Mouse (Mus musculus): Measurements from ENCODE around the gene Zfhx3. TPM values are rescaled to one million over a fixed set of nuclear protein-coding genes. Genes with fewer than 3 reads are reported as not detected.

Gene Zfhx3
- polyA plus RNA-seq, 1 experiment from 2014 or later, result 44.7 TPM

GRCm38 (mm10) chr8:108301654-108302053 is 359.2 kb downstream of the Zfhx3 start:
- Histone ChIP-seq H3K9me3 (replicated peaks; ENCODE audit: control insufficient read depth, low read length, poor library complexity, severe bottlenecking) (no peaks in the 10 kb centered on the region), H3K4me3 (ENCODE audit: low read depth, low read length) (no peak overlapping the region), H3K4me1 (ENCODE audit: control insufficient read depth, insufficient read depth, low read length) (peaks cover 3% of the 10 kb centered on the region; the same call in 1 of the 2 replicates), H3K36me3 (ENCODE audit: control insufficient read depth, insufficient read depth, low read length) (no peaks in the 10 kb centered on the region), H3K27me3 (ENCODE audit: control insufficient read depth, insufficient read depth, low read depth, low read length) (no peaks in the 10 kb centered on the region), H3K27ac (ENCODE audit: low read length) (no peak overlapping the region), H3K9ac (ENCODE audit: low read depth, low read length) (no peak overlapping the region), H3K4me2 (ENCODE audit: low read length) (no peak overlapping the region)
- 66% methylated on average over 12 of the region's 12 CpGs for WGBS
- ATAC-seq, result no peak

- Histone ChIP-seq H3K27ac (ENCODE audit: low read length) (no peak overlapping the region), H3K9ac (ENCODE audit: low read depth, low read length) (no peak overlapping the region), H3K36me3 (ENCODE audit: control insufficient read depth, insufficient read depth, low read length) (no peaks in the 10 kb centered on the region), H3K27me3 (ENCODE audit: control insufficient read depth, insufficient read depth, low read depth, low read length) (no peaks in the 10 kb centered on the region), H3K4me2 (ENCODE audit: low read length) (no peak overlapping the region), H3K4me1 (ENCODE audit: control insufficient read depth, insufficient read depth, low read length) (peaks cover 3% of the 10 kb centered on the region; the same call in 1 of the 2 replicates), H3K9me3 (replicated peaks; ENCODE audit: control insufficient read depth, low read length, poor library complexity, severe bottlenecking) (no peaks in the 10 kb centered on the region), H3K4me3 (ENCODE audit: low read depth, low read length) (no peak overlapping the region)
- 76% methylated on average over 3 of the region's 3 CpGs for WGBS
- ATAC-seq, result no peak
Observed at GRCm38 (mm10) chr8:108305368-108305767, 362.9 kb downstream of the Zfhx3 start.

GRCm38 (mm10) chr8:108309525-108310246 is 367.2 kb downstream of the Zfhx3 start:
- H3K27ac ChIP-seq (ENCODE audit: low read length), result no peak overlapping the region
- no peaks in the 10 kb centered on the region for H3K36me3 ChIP-seq (ENCODE audit: control insufficient read depth, insufficient read depth, low read length)
- ATAC-seq, result no peak
- no peak overlapping the region for H3K9ac ChIP-seq (ENCODE audit: low read depth, low read length)
- H3K4me3 ChIP-seq (ENCODE audit: low read depth, low read length), result no peak overlapping the region
- no peaks in the 10 kb centered on the region for H3K9me3 ChIP-seq (replicated peaks; ENCODE audit: control insufficient read depth, low read length, poor library complexity, severe bottlenecking)
- H3K4me1 ChIP-seq (ENCODE audit: control insufficient read depth, insufficient read depth, low read length), result peaks cover 1% of the 10 kb centered on the region; the same call in 1 of the 2 replicates
- no peak overlapping the region for H3K4me2 ChIP-seq (ENCODE audit: low read length)
- WGBS, result 87% methylated on average over 14 of the region's 14 CpGs
- H3K27me3 ChIP-seq (ENCODE audit: control insufficient read depth, insufficient read depth, low read depth, low read length), result no peaks in the 10 kb centered on the region

- WGBS, result 13% methylated on average over 8 of the region's 8 CpGs
- Histone ChIP-seq H3K27ac (ENCODE audit: low read length) (peak overlapping the region; percentile 47), H3K4me2 (ENCODE audit: low read length) (no peak overlapping the region), H3K36me3 (ENCODE audit: control insufficient read depth, insufficient read depth, low read length) (no peaks in the 10 kb centered on the region), H3K9me3 (replicated peaks; ENCODE audit: control insufficient read depth, low read length, poor library complexity, severe bottlenecking) (no peaks in the 10 kb centered on the region), H3K9ac (ENCODE audit: low read depth, low read length) (no peak overlapping the region), H3K27me3 (ENCODE audit: control insufficient read depth, insufficient read depth, low read depth, low read length) (no peaks in the 10 kb centered on the region), H3K4me1 (ENCODE audit: control insufficient read depth, insufficient read depth, low read length) (peaks cover 7% of the 10 kb centered on the region; the same call in 1 of the 2 replicates), H3K4me3 (ENCODE audit: low read depth, low read length) (no peak overlapping the region)
- ATAC-seq, result no peak
Observed at GRCm38 (mm10) chr8:108315046-108315445, 372.6 kb downstream of the Zfhx3 start.

DNA sequence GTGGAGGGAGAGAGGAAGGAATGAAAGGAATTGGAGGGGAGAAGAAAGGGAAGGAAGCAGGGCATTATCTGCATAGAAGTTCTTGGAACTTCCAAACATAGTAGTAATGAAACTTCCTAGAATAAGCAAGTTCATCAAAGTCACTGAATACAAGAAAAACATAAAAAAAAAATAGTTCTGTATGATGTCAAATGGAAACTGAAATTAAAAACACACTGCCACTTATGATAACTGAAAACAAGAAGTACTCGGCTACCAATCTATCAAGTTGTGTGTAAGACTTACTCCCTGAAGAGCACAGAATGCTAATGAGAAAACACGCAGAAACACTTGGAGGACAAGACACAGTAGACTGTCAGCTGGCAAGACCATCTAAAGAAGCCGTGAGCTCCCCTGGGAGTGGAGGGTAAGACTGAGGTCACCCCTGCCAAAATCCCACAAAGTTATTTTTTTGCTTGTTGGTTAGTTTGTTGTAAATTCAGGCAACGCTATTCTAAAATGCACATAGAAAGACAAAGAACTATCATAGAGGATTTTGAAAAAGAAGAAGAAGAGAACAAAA is 375.2 kb downstream of the Zfhx3 start:
- no peak overlapping the region for H3K27ac ChIP-seq (ENCODE audit: low read length)
- H3K9ac ChIP-seq (ENCODE audit: low read depth, low read length), result no peak overlapping the region
- 72% methylated on average over 4 of the region's 4 CpGs for WGBS
- no peak overlapping the region for H3K4me3 ChIP-seq (ENCODE audit: low read depth, low read length)
- no peak for ATAC-seq
- no peaks in the 10 kb centered on the region for H3K27me3 ChIP-seq (ENCODE audit: control insufficient read depth, insufficient read depth, low read depth, low read length)
- no peaks in the 10 kb centered on the region for H3K36me3 ChIP-seq (ENCODE audit: control insufficient read depth, insufficient read depth, low read length)
- H3K4me1 ChIP-seq (ENCODE audit: control insufficient read depth, insufficient read depth, low read length), result peaks cover 7% of the 10 kb centered on the region; the same call in 1 of the 2 replicates
- no peaks in the 10 kb centered on the region for H3K9me3 ChIP-seq (replicated peaks; ENCODE audit: control insufficient read depth, low read length, poor library complexity, severe bottlenecking)
- H3K4me2 ChIP-seq (ENCODE audit: low read length), result no peak overlapping the region

- H3K4me1 ChIP-seq (ENCODE audit: control insufficient read depth, insufficient read depth, low read length), result no peaks in the 10 kb centered on the region
- H3K27ac ChIP-seq (ENCODE audit: low read length), result no peak overlapping the region
- H3K4me3 ChIP-seq (ENCODE audit: low read depth, low read length), result no peak overlapping the region
- ATAC-seq, result no peak
- no peaks in the 10 kb centered on the region for H3K36me3 ChIP-seq (ENCODE audit: control insufficient read depth, insufficient read depth, low read length)
- no peaks in the 10 kb centered on the region for H3K9me3 ChIP-seq (replicated peaks; ENCODE audit: control insufficient read depth, low read length, poor library complexity, severe bottlenecking)
- H3K4me2 ChIP-seq (ENCODE audit: low read length), result no peak overlapping the region
- no peak overlapping the region for H3K9ac ChIP-seq (ENCODE audit: low read depth, low read length)
- H3K27me3 ChIP-seq (ENCODE audit: control insufficient read depth, insufficient read depth, low read depth, low read length), result no peaks in the 10 kb centered on the region
- WGBS, result 81% methylated on average over 2 of the region's 2 CpGs
Observed at GRCm38 (mm10) chr8:108327711-108328110, 385.3 kb downstream of the Zfhx3 start.

DNA sequence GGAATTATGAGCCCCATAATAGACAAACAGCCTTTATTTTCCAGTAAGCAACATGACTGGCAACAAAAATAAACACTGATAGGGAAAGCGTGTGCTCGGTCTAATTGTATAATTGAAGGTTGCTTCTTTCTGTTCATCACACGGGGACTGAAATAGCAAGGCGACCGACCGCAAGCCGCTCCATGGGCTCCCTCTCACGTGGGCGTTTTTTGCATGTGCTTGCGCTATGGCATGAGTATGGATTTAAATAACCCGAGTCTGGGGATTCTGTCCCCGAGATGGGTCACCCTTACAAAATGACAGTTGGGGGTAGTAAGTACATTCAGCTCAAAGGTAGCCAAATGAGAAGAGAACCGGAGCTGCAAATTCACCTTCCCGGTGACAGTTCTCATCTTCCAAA is 405.9 kb downstream of the Zfhx3 start:
- Histone ChIP-seq H3K4me2 (ENCODE audit: low read length) (no peak overlapping the region), H3K4me1 (ENCODE audit: control insufficient read depth, insufficient read depth, low read length) (no peaks in the 10 kb centered on the region), H3K36me3 (ENCODE audit: control insufficient read depth, insufficient read depth, low read length) (no peaks in the 10 kb centered on the region), H3K9me3 (replicated peaks; ENCODE audit: control insufficient read depth, low read length, poor library complexity, severe bottlenecking) (peaks cover 4% of the 10 kb centered on the region; the same call in 1 of the 2 replicates), H3K4me3 (ENCODE audit: low read depth, low read length) (no peak overlapping the region), H3K9ac (ENCODE audit: low read depth, low read length) (no peak overlapping the region), H3K27ac (ENCODE audit: low read length) (no peak overlapping the region), H3K27me3 (ENCODE audit: control insufficient read depth, insufficient read depth, low read depth, low read length) (no peaks in the 10 kb centered on the region)
- 87% methylated on average over 14 of the region's 14 CpGs for WGBS
- no peak for ATAC-seq

DNA sequence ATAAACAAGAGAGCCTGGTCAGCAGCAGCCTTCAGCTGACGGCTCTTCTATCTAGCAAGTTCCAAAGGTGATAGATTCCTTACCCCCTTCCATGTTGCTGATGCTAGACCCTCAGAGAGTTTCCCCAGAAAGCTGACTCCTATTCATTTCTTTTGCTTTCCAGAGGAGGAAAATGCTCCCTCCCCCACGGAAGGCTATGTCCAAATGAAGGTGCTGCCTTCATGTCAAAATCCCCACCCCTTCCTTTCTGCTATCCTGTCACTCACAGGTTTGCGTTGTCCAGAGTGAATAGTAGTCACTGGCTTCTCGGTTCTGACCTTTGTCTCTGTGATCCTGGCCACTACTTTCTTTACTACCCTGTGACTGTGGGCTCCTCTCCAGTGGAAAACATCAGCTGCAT is 406.3 kb downstream of the Zfhx3 start:
- 69% methylated on average over 4 of the region's 4 CpGs for WGBS
- no peaks in the 10 kb centered on the region for H3K36me3 ChIP-seq (ENCODE audit: control insufficient read depth, insufficient read depth, low read length)
- no peak overlapping the region for H3K9ac ChIP-seq (ENCODE audit: low read depth, low read length)
- no peak overlapping the region for H3K27ac ChIP-seq (ENCODE audit: low read length)
- H3K27me3 ChIP-seq (ENCODE audit: control insufficient read depth, insufficient read depth, low read depth, low read length), result no peaks in the 10 kb centered on the region
- no peak overlapping the region for H3K4me2 ChIP-seq (ENCODE audit: low read length)
- no peak for ATAC-seq
- H3K4me1 ChIP-seq (ENCODE audit: control insufficient read depth, insufficient read depth, low read length), result no peaks in the 10 kb centered on the region
- H3K4me3 ChIP-seq (ENCODE audit: low read depth, low read length), result no peak overlapping the region
- H3K9me3 ChIP-seq (replicated peaks; ENCODE audit: control insufficient read depth, low read length, poor library complexity, severe bottlenecking), result peaks cover 4% of the 10 kb centered on the region; the same call in 1 of the 2 replicates

DNA sequence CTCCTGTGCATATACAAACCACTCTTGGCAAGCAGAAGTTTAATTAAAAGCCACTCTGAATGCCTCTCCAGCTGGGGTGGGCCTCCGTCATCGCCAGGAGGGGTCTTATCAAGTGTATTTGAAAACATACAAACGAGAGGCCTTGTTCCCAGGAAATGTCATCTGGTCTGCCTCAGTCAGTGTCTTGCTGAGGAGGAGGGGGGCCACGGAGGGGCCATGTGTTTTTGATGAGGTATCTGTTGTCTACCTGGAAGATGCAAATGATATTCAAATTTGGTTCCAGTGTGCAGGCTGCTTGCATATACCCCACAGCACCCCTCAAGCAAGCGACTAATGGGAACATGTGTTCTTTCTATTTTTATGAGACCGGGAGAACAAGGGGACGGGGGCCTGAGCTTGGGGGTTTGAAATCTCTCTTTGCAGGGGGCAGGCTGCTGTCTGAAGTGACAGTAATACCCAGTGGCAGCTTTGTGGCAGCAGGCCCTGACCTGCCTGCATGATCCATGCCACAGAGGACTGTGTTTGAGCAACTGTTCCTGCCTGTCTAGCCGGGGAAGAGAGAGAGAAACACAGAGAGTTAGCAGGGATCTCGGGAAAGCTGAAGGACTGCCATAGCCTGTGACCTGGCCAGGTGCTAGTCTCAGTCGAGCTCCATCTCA is 412.8 kb downstream of the Zfhx3 start:
- Histone ChIP-seq H3K9me3 (replicated peaks; ENCODE audit: control insufficient read depth, low read length, poor library complexity, severe bottlenecking) (no peaks in the 10 kb centered on the region), H3K9ac (ENCODE audit: low read depth, low read length) (no peak overlapping the region), H3K36me3 (ENCODE audit: control insufficient read depth, insufficient read depth, low read length) (no peaks in the 10 kb centered on the region), H3K4me1 (ENCODE audit: control insufficient read depth, insufficient read depth, low read length) (peaks cover 7% of the 10 kb centered on the region), H3K27me3 (ENCODE audit: control insufficient read depth, insufficient read depth, low read depth, low read length) (no peaks in the 10 kb centered on the region), H3K4me2 (ENCODE audit: low read length) (no peak overlapping the region), H3K4me3 (ENCODE audit: low read depth, low read length) (no peak overlapping the region), H3K27ac (ENCODE audit: low read length) (peak overlapping the region; percentile 44; the same call in 1 of the 2 replicates)
- 27% methylated on average over 10 of the region's 10 CpGs for WGBS
- ATAC-seq, result peak; percentile 87

Data from midbrain, embryonic 16.5 days (tissue).